Mouse (Mus musculus): ENCODE measurements at regions not wholly inside any gene's neighbourhood (a gene's known extent, or its start where the extent isn't known, plus 50 kb on each side); places are given as distances from the start of the nearest gene placed in this dataset.

GRCm38 (mm10) chr14:105518706-105519105 is 260.3 kb downstream of the Ndfip2 start:
- no peak for TF ChIP-seq GATA1 (IDR thresholded peaks at IDR 0.05; ENCODE audit: borderline replicate concordance, low read length)
- TF ChIP-seq FLI1 (IDR thresholded peaks at IDR 0.05; ENCODE audit: low read length): no peak

Measured in megakaryocyte, embryonic 14.5 days (primary cell).